Mouse (Mus musculus) heart, embryonic 11.5 days (tissue): ENCODE measurements around the gene Snap23. TPM values are rescaled to one million over a fixed set of nuclear protein-coding genes. Genes with fewer than 3 reads are reported as not detected.
"Not testable (repeated sequence)": the region's sequence is repeated elsewhere in the genome, so short reads cannot be mapped to it uniquely, and the experiment has no call there.

Experiments
- ATAC-seq: fragments of 200-750 bp; cut with Nextera tagmentation; replicated peaks from 2 replicates; pipeline ENCODE4 v1.8.0; 2017; ENCODE audit warnings: moderate library complexity; ENCODE audit not compliant: insufficient number of reproducible peaks, low FRiP score, low TSS enrichment
- H3K27ac ChIP-seq: fragments of 300-500 bp; sonication (generic); 2 replicates; pipeline ENCODE4 v1.5.1; 2014; ENCODE audit warnings: mild to moderate bottlenecking, low read depth, low read length
- H3K27me3 ChIP-seq: fragments of 300-500 bp; sonication (generic); 2 replicates; pipeline ENCODE4 v1.6.1; 2014; ENCODE audit warnings: mild to moderate bottlenecking, low read length, mixed read lengths; ENCODE audit not compliant: control insufficient read depth, insufficient read depth
- H3K36me3 ChIP-seq: fragments of 300-500 bp; sonication (generic); 2 replicates; pipeline ENCODE4 v1.6.1; 2014; ENCODE audit warnings: mild to moderate bottlenecking, low read length, moderate library complexity, mixed read lengths; ENCODE audit not compliant: control insufficient read depth, insufficient read depth
- H3K4me1 ChIP-seq: fragments of 300-500 bp; sonication (generic); 2 replicates; pipeline ENCODE4 v1.6.1; 2014; ENCODE audit warnings: low read length; ENCODE audit not compliant: control insufficient read depth, insufficient read depth
- H3K4me2 ChIP-seq: fragments of 300-500 bp; sonication (generic); 2 replicates; pipeline ENCODE4 v1.6.1; 2014; ENCODE audit warnings: mild to moderate bottlenecking, moderate library complexity
- H3K4me3 ChIP-seq: fragments of 300-500 bp; sonication (generic); 2 replicates; pipeline ENCODE4 v1.5.1; 2014; ENCODE audit warnings: low read depth, low read length
- H3K9ac ChIP-seq: fragments of 300-500 bp; sonication (generic); 2 replicates; pipeline ENCODE4 v1.6.1; 2014; ENCODE audit warnings: mild to moderate bottlenecking, low read depth, low read length, moderate library complexity
- H3K9me3 ChIP-seq: fragments of 300-500 bp; sonication (generic); replicated peaks from 2 replicates; pipeline ENCODE4 v1.6.1; 2016; ENCODE audit warnings: low read length; ENCODE audit not compliant: control insufficient read depth
- WGBS: fragments of 180-500 bp; shearing (Covaris S2); extraction: QIAGEN DNeasy Blood & Tissue Kit; methylation state at CpG from one replicate; pipeline ENCODE4 v1.1.7; 2014; ENCODE audit not compliant: insufficient replicate concordance; 5-methylcytosine and 5-hydroxymethylcytosine counted together
- polyA plus RNA-seq: library from polyadenylated mRNA; unstranded; fragments of >200 nt; fragmentation: Nextera tagmentation; extraction: Ambion mirVana; gene quantifications from 2 replicates; pipeline ENCODE4 v1.2.1, GENCODE M21; 2014

Snap23 gene
- polyA plus RNA-seq, 1 experiment from 2014 or later: 66.2 TPM

DNA sequence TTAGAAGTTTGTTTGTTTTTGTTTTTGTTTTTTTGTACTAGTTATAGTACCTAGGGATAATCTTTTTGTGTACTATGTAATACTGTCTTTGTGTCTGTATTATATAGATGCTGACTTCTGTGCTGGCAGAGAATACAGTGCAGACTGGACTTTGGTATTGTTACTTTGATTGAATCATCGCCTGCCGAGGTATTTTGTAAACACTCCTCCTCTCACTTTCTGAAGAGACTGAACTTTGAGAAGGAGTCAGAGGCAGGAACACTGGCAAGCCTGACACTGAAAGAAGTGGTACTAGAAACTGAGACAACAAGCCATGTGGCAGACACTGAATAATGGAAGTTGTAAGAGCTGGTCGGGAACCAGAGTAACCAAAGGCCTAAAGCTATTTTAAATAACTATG, 10.6 kb upstream of the Snap23 start:
- no peak for ATAC-seq
- Histone ChIP-seq H3K36me3 (peaks cover 10% of the 10 kb centered on the region), H3K4me1 (no peaks in the 10 kb centered on the region), H3K27ac (no peak overlapping the region), H3K4me2 (no peak overlapping the region), H3K27me3 (no peaks in the 10 kb centered on the region), H3K4me3 (no peak overlapping the region), H3K9me3 (no peaks in the 10 kb centered on the region), H3K9ac (no peak overlapping the region)
- 76% methylated on average over 3 of the region's 3 CpGs for WGBS

DNA sequence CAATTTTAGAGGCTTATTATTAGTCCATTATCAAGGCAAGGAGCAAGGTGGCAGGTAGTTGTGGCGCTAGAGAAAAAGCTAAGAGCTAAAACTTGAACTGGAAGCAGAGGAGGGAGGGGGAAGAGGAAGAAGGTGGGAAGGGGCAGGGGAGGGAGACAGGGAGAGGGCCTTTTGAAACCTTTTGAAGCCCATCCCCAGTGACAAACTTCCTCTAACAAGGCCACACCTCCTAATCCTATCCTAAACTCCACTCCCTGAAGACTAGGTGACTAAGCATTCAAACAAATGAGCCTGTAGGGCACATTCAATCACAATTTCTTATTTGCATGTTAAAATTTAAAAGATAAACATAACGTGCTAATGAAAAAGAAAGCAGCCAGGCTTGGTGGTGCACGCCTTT, 8.7 kb upstream of the Snap23 start:
- H3K4me3 ChIP-seq: no peak overlapping the region
- ATAC-seq: no peak
- H3K9me3 ChIP-seq: no peaks in the 10 kb centered on the region
- no peak overlapping the region for H3K4me2 ChIP-seq
- WGBS: 75% methylated on average over 3 of the region's 3 CpGs
- no peak overlapping the region for H3K27ac ChIP-seq
- no peak overlapping the region for H3K9ac ChIP-seq
- peaks cover 5% of the 10 kb centered on the region; the same call in 1 of the 2 replicates for H3K36me3 ChIP-seq
- H3K27me3 ChIP-seq: no peaks in the 10 kb centered on the region
- H3K4me1 ChIP-seq: no peaks in the 10 kb centered on the region

DNA sequence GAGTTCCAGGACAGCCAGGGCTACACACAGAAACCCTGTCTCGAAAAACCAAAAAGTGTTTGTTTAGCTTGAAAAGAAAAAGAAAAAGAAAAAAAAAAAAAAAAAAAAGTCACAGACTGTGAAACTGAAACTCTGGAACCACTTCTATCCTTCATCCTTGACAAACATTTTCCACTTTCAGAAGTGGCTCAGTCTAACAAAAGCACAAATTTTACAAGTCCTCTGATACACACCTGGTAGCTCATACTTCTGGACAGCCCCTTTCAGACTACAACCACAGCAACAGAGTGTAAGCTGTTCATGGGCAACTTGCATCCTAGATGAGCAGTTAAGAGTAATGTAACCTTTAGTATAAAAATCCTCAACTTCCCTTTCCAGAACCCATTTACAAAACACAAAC, 5.9 kb upstream of the Snap23 start:
- 96% methylated on average over 1 of the region's 1 CpGs for WGBS
- Histone ChIP-seq H3K4me3 (no peak overlapping the region), H3K36me3 (0 out of 2 replicates have a peak, but pooled peaks cover 2% of the 10 kb centered on the region), H3K9ac (no peak overlapping the region), H3K27me3 (no peaks in the 10 kb centered on the region), H3K9me3 (no peaks in the 10 kb centered on the region), H3K4me2 (no peak overlapping the region), H3K4me1 (no peaks in the 10 kb centered on the region), H3K27ac (no peak overlapping the region)
- ATAC-seq: no peak

DNA sequence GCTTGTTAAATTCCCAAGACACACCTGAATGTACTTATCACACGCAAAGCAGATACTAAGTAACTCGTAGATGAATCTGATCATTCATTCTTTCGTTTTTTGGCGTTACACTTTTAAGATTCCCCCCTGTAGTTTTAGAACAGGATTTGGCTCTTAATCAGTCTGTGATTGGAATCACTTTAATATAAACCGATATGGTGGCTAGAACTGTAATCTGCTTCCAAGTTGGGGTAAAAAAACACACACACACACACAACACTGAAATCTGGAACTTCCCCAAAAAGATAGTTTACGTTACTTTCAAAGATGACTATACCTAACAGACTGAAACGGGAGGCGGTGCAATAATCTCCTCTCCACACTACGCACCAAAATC, 4.6 kb upstream of the Snap23 start:
- Histone ChIP-seq H3K9me3 (no peaks in the 10 kb centered on the region), H3K27me3 (no peaks in the 10 kb centered on the region), H3K4me1 (no peaks in the 10 kb centered on the region; the same call in 1 of the 2 replicates), H3K36me3 (0 out of 2 replicates have a peak, but pooled peaks cover 2% of the 10 kb centered on the region), H3K4me3 (peak overlapping the region; percentile 87), H3K4me2 (peak overlapping the region; percentile 74), H3K9ac (peak overlapping the region; percentile 95), H3K27ac (peak overlapping the region; percentile 79; the same call in 1 of the 2 replicates)
- whole genome bisulfite sequencing: 17% methylated on average over 9 of the region's 9 CpGs
- no peak for ATAC-seq

DNA sequence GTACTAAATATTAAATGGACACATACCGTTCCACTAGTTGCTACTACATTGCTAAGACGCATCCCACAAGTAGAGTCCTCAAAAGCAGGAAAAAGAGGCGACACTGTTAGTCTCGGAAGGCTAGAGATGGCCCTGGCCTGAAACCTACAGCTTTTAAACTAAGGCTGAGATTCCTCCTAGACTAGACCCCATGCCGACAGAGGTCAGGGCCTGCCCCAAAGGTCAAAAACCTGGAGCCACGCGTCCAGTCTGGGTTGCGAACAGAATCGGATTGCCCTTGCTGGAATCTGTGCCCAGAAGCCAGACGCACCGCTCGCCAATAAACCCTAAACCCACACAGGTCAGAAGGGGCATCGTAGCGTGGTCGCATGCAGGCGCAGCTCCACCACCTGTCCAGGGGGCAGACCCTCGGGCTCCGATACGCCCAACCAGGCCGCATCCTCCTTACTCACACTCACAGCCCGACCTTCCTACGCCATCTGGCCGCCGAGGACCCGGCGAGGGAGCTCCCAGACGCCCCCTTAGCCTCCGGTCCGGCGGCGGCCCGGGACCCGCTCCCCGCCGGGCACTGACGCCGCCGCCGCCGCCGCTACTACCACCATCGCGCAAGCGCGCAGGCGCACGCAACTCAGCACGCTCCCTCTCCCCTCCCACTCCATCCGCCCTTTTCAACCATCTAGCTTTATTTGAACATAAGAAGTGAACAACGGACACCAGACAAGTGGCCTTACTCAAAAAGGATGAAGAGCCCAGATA, 4.1 kb upstream of the Snap23 start, which contains the start of gene Zfp106:
TSS of gene Zfp106 (minus strand) at position 609 of the 756 bp plus-strand sequence.
- peak within 1 kb of the TSS; percentile 74 for H3K4me2 ChIP-seq
- peak within 1 kb of the TSS; percentile 87 for H3K4me3 ChIP-seq
- 0 out of 2 replicates have a peak, but pooled peaks cover 2% of the 10 kb centered on the region for H3K36me3 ChIP-seq
- WGBS: under 1% methylated on average over 49 of the region's 50 CpGs
- peak within 1 kb of the TSS; percentile 79 for H3K27ac ChIP-seq
- ATAC-seq: peak; percentile 58; the same call in 1 of the 2 replicates
- H3K9ac ChIP-seq: peak within 1 kb of the TSS; percentile 95
- H3K27me3 ChIP-seq: no peaks in the 10 kb centered on the region
- H3K4me1 ChIP-seq: no peaks in the 10 kb centered on the region; the same call in 1 of the 2 replicates
- no peaks in the 10 kb centered on the region for H3K9me3 ChIP-seq

DNA sequence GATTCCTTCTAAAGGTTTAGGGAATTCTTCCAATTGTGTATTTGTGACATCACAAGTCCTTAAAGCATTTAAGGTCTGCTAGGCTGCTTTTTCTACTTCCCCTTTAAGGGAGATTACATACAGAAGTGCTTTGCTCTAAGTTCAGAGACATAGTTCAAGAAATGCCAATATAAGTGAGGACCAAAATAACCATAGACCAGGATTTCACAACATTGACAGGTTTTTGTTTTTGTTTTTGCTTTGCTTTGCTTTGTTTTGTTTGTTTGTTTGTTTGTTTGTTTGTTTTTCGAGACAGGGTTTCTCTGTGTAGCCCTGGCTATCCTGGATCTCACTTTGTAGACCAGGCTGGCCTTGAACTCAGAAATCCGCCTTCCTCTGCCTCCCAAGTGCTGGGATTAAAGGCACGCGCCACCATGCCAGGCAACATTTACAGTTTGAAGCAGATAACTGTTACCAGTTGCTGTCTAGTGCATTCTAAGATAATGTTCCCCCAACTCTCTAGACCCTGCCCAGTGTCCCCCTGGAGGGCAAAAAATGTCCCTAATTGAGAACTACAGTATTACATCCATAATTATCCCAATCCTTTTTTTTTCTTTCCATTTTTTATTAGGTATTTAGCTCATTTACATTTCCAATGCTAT, 2.8 kb upstream of the Snap23 start:
- H3K27ac ChIP-seq, H3K4me2 ChIP-seq, ATAC-seq, H3K36me3 ChIP-seq, H3K4me3 ChIP-seq, H3K9me3 ChIP-seq, H3K27me3 ChIP-seq, H3K9ac ChIP-seq, H3K4me1 ChIP-seq: not testable (repeated sequence)
- WGBS: 89% methylated on average over 4 of the region's 4 CpGs

DNA sequence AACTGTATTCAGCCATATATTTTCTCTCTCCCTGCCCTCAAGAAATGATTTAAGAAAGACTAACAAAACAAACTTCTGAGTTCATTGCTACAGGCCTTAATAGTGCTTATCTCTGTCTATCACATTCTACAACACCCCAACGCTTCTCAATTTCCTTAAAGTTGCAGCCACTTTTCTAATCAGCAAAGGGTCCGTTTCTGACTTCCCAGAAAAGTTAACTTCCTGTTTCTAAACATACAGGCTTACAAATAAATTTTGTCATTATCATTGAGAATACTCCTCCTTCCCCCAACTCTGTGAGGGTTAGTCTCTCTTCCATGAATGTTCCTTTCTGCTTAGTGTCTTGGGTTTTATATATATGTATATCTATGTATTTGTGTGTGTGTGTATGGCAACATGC, 2.1 kb upstream of the Snap23 start:
- WGBS: 67% methylated on average over 2 of the region's 2 CpGs
- no peaks in the 10 kb centered on the region for H3K9me3 ChIP-seq
- H3K9ac ChIP-seq: no peak overlapping the region
- H3K27me3 ChIP-seq: no peaks in the 10 kb centered on the region
- no peak for ATAC-seq
- H3K4me1 ChIP-seq: peaks cover 2% of the 10 kb centered on the region; the same call in 1 of the 2 replicates
- no peak overlapping the region for H3K4me3 ChIP-seq
- no peak overlapping the region for H3K4me2 ChIP-seq
- no peak overlapping the region for H3K27ac ChIP-seq
- H3K36me3 ChIP-seq: 0 out of 2 replicates have a peak, but pooled peaks cover under 1% of the 10 kb centered on the region

DNA sequence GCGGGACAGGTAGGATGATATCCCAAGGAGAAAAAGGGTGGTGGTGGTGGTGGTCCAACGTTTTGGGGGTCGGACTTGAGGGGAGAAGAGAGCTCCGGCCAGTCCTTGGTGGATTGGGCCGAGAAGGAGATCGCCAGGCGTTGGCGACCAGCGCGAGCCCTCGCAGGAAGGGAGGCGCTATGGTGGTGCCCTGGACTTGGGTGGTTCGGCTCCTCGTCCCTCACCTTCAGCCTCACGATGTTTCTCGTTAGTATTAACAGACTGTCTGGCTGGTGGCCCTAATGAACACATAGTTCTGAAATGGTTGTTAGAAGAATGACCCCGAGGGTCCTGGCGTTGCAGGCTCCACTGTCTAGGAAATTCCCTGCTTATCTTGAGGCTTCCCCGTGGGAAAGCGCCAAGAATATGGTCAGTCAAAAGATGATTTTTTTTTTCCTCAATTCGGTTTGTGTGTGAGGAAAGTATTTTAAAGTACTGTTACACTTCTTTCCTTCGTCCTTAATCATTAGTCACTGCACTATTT, 388 bp downstream of the Snap23 start:
- Histone ChIP-seq H3K27me3 (no peaks in the 10 kb centered on the region), H3K4me1 (peaks cover 2% of the 10 kb centered on the region; the same call in 1 of the 2 replicates), H3K27ac (peak overlapping the region; percentile 94), H3K9ac (peak overlapping the region; percentile 85), H3K4me3 (peak overlapping the region; percentile 82), H3K4me2 (peak overlapping the region; percentile 85), H3K9me3 (no peaks in the 10 kb centered on the region), H3K36me3 (no peaks in the 10 kb centered on the region; the same call in 1 of the 2 replicates)
- ATAC-seq: peak; percentile 73
- under 1% methylated on average over 22 of the region's 22 CpGs for WGBS
